Mouse (Mus musculus) adrenal gland, adult 18-20 months (tissue): ENCODE data around the gene Gpr152. TPM values are rescaled to one million over a fixed set of nuclear protein-coding genes. Genes with fewer than 3 reads are reported as not detected.
"Not testable (repeated sequence)": the region's sequence is repeated elsewhere in the genome, so short reads cannot be mapped to it uniquely, and the experiment has no call there.

Source experiments
- DNase-seq, 2 experiments: peaks; one replicate each; pipeline ENCODE4 v3.0.0; 2021 to 2022; ENCODE audit warnings: low spot score in 2 of 2
- total RNA-seq, 2 experiments: library from RNA; stranded (reverse); gene quantifications; 1 replicate in 1 of 2; 2 replicates in 1 of 2; pipeline ENCODE4 v1.2.3; 2021

Gpr152 gene
- total RNA-seq, 2 experiments from 2014 or later: not detected

DNA sequence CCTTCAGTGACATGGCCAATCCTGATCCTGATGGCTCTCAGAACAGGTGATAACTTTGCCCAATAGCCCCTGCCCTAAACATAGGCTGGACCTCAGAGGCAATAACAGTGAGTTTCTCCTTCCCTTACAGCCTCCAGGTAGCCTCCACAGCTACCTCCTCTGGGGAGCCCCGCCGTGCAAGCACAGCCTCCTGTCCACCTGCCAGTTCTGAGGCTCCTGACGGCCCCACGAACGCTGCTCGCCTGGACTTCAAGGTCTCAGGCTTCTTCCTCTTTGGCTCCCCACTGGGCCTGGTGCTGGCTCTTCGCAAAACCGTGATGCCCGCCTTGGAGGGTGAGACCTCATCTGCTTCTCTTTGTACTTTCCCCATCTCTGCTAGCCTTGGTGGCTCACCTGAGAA is 31.1 kb upstream of the Gpr152 start:
- DNase-seq: no peak

DNA sequence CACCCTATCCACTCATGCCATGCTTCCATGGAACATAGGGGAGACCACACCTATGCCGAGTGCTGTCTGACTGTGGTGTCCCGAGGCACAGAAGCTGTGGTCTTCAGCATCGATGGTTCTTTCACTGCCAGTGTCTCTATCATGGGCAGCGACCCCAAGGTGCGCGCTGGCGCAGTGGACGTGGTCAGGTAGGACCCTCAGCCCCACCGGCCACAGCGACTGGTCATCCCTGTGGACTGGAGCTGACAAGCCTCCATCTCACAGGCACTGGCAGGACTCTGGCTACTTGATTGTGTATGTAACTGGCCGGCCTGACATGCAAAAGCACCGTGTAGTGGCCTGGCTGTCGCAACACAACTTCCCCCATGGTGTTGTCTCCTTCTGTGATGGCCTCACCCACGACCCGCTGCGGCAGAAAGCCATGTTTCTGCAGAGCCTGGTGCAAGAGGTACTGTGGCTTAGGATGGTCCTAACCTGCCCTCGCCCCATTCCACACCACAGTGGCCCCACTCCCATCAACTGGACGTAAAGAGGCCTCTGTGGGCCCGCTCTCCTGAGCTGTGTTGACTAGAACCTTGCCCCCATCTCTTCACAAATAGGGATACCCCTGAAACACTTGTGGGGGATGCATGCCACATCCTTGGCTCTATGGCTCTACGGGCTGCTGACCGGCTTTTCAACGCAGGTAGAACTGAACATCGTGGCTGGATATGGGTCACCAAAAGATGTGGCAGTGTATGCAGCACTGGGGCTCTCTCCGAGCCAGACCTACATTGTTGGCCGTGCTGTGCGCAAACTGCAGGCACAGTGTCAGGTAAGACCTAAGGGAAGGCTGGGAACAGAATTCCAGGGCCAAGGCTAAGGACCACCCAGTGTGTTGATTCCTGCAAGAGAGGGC is 27.3 kb upstream of the Gpr152 start:
- DNase-seq: no peak

DNA sequence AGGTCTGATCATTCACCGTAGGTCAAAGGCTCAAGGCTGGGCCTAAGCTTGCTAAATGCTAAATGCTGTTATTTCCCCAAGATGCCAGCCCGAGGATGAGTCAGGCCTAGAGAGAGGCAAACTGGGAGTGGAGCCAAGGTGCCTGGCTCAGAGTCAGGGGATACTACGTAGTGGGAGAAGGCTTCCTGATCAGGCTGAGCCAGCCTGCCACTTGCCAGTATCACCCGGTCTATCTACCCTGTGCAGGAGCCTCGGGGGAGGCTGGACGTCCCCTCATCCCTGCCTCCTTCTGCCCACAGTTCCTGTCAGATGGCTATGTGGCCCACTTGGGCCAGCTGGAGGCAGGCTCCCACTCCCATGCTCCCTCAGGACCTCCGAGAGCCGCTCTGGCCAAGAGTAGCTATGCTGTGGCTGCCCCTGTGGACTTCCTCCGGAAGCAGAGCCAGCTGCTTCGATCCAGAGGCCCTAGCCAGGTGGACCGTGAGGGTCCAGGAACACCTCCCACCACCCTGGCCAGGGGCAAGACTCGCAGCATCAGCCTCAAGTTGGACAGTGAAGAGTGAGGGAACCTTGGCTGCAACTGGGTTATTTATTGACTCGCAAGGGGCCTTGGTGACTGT is 26.3 kb upstream of the Gpr152 start:
- peak; percentile 88 to 94 for DNase-seq

DNA sequence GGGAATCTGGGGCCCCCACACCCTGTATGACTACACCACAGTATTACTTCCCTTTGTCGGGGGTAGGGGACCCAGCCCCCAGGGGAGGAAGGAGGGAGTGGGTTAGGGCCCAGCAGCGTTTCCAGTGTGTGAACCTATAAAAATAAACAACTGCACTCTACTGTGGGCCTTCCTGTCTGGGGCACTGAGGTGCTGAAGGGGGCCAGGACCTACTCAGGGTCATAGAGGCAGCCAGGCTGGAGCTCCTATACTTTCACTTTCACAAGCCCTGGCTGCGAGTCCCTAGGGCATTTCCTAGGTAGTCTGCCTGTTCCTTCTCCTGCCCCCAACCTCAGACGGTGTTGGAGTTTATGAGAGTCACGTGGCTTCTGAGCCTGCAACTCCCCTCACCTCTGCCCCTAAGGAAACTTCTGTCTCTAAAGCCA is 25.8 kb upstream of the Gpr152 start:
- DNase-seq: no peak

DNA sequence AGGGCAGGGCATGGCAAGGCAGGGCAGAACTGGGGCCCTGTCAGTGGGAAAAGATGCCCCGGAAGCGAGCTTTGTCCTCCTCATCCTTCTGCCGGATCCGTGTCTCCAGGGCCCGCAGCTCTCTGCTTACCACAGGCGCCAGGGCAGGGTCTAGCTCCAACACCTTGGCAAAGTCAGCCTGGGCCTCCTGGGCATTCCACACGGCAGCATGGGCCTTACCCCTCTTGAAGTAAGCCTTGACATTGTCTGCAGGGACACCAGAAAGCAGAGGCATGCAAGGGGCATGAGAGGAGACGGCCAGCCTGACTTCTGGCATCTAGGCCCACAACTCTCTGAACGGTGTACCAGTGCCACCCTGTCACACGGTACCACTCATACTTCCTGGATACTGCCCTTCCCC is 25.0 kb upstream of the Gpr152 start:
- no peak for DNase-seq

DNA sequence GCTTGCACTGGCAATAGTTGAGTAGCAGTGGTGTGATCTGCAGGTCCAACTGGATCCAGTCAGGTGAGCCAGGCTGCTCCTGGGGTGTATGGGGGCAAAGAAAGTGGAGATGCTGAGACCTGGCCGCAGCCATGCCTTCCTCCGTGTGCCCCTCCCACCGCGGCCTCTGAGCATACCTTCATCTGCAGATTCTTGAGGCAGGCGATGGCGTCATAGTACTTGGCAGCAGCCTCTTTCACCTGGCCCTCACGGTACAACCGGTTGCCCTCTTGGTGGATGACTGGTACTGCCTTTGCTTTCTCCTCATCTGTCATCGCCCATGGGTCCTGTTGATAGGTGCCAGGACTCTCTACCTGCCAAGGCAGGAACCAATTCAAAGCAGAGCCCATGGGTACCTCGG is 24.4 kb upstream of the Gpr152 start:
- DNase-seq: no peak

DNA sequence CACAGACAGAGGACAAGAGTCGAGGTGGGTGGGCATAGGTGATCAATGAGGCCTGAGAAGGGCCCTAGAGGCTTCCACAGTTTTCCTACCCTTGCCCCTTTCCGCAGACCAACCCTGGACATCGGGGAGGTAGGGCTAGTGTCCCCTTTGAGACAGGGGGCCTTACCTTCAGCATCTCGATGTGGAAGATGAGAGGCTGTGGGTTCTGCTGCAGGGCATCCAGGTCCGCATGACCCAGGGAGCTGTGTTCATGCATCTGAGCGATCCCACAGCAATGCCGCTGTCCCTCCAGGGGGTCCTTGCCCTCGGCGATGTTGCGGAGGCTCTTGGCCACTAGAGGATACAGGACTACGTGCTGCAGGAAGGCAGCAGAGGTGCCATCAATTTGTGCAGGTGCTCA is 23.8 kb upstream of the Gpr152 start:
- no peak for DNase-seq

DNA sequence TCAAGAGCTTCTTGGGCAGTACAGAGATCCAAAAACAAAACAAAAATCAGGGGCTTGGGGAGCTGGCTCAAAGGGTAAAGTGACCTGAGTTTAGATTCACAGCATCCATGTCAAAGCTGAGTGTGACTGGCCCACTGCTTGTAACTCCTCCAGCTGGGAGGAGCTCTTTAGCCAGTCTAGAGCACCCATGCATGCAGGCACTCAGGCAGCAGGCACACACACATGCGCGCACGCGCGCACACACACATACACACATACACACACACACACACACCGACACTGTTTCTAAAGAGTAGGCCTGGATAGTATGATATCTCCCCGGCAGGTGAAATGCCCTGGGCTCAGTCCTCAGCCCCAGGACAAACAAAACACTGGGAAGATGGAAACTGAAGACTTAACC is 22.6 kb upstream of the Gpr152 start:
- DNase-seq: no peak

DNA sequence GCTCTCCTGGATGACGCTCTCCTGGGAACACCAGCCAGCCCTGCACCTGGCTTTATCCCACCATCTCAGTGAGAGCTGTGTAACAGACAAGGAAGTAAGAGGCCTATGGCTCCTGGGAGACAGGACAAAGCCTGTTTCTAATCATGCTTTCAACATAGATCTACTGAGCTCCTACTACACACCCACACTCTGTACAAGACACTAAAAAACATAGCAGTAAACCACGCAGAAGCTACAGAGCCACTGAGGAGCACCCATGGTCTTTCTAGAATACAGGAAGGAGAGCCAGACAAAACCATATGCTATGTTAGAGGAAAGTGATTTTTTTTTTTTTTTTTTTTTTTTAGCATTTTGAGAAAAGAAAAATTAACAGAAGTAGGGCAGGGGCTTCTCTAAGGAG is 21.2 kb upstream of the Gpr152 start:
- DNase-seq: no peak

DNA sequence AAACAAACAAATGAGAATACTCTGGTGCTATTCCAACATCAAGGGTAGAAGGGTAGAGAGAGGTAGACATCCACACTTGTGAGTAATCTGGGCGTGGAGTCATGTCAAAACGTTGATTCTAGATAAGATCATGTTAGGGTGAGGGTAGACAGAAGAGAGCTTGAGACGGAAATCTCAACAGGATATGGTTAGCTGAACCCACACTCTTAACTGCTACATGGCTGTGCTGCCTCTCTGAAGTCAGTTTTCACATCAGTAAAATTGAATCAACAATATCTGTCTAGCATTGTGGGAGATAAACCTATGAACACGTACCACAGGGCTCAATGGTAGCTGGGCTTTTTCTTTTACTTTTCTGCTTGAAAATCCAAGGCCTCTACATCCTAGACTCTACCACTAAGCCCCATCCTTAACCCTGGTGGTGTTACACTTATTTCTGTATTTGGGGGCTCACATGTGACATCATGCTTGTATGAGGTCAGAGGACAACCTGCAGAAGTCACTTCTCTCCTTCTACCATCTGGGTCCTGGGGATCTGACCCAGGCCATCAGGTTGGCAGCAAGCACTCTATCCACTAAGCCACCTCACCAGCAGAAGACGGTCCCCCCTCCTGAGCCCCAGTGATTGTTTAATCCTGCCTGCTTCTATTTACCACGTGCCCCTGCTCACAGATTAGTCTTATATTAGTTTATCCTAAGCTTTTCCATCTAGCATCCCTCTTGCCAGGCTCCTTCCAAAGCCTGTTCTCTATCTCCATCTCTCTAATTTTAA is 19.7 kb upstream of the Gpr152 start:
- DNase-seq: no peak

DNA sequence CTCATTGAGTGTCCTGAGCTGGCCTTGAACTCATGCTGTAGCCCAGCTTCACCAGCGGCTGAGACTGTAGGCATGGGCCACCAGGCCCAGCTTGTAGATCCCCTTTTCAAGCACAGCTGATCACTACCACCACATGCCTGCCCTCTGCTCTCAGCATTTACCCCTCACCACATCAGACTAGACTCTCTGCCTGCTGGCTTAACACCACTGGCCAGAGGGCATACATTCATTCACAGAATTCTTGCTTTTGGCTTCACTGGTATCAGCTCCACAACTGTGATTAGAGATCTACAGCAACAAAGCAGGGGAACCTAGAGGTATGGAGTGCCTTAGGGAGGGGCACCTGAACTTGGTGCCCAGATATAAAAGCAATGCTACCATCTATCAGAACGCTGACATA is 19.1 kb upstream of the Gpr152 start:
- DNase-seq: no peak

DNA sequence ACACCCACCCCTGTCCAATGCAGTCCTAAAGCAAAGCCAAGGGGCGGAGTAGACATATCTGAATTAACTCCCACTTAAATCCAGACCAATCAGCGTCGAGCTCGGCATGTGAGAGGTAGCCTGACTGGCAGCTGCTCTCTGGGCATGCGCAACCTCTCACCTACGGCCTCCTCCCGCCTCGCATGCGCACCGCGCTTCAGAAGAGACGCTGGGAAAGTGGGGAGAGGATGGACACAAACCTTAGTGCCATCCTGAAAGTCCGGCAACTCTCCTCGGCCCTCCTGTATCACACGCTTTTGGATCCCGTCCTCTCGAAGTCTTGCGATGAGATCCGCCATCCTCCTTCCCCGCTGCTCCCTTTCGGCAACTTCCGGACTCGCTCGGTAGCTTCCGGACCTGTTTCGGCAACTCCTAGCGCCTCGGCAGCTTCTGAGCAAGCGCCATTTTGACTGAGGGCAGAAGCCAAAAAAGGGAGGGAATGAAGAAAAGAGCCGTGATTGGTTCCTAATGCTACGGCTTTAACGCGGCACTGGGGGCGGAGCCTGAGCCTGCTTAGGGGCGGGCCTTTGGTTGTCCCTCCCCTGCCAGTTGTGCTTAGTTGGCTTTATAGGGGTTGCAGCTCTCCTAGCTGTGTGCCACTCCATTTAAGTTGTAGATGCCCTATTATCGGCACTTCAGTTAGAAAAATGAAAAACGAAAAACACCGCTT is 18.3 kb upstream of the Gpr152 start:
- peak; percentile 94 to 95 for DNase-seq

DNA sequence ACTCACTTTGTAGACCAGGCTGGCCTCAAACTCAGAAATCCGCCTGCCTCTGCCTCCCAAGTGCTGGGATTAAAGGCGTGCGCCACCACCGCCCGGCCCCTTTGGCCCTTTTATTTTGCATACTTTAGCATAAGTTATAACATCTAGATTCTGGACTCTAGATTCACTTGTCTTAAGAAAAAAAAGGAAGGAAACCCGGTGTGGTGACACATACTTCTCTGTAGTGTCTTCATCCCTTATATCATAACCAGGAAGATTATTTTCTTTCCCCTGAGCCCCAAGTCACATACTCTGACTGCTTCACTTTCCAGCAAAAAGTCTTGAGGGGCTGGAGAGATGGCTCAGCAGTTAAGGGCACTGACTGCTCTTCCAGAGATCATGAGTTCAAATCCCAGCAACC is 17.7 kb upstream of the Gpr152 start:
- not testable (repeated sequence) for DNase-seq

DNA sequence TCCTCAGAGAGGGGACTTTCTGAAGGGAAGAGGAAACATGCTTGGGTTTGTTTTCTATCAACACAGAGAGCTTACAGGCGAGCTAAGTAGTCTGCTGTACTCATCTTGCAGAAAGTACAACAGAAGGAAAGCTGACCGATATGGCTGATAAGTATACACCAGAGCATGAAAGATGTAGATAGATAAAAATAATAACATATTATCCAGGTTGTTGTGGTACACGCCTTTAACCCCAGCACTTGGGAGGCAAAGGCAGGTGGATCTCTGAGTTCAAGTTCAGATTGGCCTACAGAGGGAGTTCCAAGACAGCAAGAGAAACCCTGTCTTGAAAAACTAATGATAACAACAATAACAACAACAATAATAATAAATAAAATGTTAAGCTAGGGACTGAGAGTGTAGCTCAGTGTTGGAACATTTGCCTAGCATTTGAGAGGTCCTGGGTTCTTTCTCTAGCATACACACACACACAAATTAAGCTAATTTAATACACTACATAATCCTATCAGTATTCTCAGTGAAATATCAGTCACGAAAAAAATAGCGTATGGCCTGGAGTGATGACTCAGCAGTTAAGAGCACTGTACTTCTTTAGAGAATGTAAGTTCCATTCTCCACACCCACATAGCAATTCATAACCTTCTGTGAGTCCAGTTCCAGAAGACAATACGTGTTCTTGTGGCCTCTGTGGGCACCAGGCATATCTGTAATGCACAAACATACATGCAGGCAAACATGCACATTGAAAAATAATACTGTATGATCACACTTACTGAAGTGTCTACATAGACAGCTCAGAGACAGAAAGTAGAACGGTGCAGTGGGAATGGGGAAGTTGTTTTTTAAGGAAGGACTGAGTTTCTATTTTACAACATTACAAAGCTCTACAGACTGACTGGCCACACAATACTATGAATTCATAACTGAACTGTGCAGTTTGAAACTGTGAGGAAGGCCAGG is 16.9 kb upstream of the Gpr152 start:
- DNase-seq: no peak

DNA sequence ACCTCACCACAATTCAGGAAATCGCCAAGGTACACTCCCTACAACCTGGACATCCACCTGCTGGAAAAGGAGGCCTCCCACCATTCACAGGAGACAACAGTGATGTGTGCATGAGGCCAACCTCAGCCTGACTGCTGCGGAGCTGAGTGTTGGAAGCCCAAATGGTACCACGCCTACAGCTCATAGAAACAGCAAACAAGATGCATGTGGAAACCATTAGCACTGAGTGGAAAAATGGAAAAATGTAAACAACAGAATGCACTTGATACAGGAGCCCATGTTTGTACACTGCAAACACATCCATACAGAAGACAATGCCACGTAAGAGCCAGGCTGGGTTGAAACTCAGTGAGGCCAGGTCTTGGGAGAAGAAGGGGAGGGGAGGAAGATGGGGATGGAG is 15.2 kb upstream of the Gpr152 start:
- DNase-seq: no peak

DNA sequence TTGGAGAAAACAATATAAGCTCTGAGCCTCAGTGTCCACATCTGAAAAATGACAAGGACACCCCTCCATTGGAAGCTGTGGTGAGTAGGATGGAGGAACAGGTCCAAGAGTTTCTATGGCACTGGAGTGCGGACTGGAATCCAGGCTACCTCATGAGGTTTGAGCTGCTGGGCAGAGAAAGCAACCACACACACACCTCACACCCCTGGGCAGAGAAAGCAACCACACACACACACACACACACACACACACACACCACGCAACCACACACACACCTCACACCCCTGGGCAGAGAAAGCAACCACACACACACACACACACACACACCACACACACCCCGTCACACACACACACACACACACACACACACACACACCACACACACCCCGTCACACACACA is 14.3 kb upstream of the Gpr152 start:
- DNase-seq: not testable (repeated sequence)

DNA sequence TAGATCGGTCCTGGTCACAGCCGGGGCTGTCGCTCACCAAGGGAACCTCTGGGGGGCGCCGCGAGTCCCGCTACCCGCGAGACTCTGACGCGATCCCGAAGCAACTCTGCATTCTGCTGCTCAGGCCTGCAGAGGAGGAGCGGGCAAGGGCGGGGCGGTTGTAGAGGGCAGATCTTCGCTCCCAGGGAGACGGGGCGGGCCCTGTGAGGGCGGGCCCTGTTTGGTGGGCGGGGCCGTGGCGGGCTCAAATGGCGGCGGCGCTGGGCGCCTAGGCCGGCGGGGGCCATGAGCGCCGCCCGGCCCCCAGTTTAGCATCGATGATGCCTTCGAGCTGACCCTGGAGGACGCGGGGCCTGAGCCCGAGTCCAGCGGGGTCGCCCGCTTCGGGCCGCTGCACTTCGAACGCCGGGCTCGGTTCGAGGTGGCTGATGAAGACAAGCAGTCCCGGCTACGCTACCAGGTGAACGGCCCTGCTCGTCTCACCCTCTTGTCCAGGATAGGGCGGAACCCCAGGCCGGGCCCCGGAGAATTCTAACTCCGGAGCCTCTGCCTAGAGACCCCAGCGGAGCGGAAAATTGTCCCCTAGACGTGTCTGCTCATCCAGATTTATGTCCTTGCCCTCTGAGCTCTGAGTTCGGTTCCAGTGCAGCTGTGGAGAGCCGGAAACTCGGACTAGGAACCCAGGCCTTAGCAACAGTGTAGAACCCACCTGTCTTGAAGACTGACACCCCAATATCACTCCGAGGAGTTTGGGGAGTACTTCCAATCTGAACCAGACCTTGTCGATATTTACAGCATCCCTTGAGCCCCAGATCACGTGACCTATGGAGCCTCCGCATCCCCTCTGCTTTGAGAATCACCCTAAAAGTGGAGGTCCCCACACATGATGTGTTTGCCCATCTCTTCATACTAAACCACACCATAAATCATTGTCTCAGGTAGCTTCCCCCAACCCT is 13.6 kb upstream of the Gpr152 start, which contains the start of gene Aip:
Gene Aip, minus strand, starts transcription at position 118 of the 956 bp plus-strand sequence.
- peak; percentile 95 for DNase-seq

DNA sequence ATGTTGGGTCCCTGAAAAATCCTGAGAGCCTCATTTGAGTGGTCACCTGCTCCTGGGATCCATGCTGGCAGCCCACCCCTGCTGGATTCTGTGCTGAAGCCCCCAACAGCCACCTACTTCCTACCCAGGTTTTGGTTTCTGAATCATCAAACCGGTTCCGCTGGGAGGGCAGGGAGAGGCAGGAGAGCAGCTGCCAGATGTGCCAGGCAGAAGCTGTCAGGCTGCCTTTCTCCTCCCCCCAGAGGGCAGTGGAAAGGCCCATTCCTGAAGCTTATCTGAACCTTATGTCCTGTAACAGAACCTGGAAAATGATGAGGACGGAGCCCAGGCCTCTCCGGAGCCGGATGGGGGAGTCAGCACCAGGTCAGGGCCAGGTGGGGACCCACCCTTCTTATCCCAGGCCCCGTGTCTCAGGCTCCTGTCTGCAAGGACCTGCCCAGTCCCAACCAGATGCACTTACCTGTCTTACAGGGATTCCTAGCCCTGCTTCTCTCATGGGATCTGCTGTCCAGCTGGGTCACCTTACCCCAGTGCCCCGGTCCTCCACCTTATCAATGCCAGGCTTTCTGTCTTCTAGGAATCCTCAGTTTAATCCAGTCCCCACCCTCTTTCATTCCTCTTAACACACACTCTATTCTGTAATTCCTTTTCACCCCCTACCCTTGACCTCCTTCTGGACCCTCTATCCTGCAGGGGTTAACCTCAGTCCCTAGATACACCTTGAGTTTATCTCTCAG is 12.7 kb upstream of the Gpr152 start:
- DNase-seq: no peak
